Mouse (Mus musculus) G1E-ER4 (cell line): Measurements from ENCODE around the gene Akr1a1. TPM values are rescaled to one million over a fixed set of nuclear protein-coding genes. Genes with fewer than 3 reads are reported as not detected.

Experiments
- GATA1 ChIP-seq: IDR thresholded peaks from one replicate; pipeline ENCODE4 v1.8.0; 2012; ENCODE audit warnings: low read length, inconsistent platforms
- polyA plus RNA-seq: library from polyadenylated mRNA; stranded (reverse); fragments of >175 nt; gene quantifications from 2 replicates; pipeline ENCODE4 v1.2.3, GENCODE M21; 2012

The Akr1a1 gene
- polyA plus RNA-seq, 1 experiment, result 175 TPM

DNA sequence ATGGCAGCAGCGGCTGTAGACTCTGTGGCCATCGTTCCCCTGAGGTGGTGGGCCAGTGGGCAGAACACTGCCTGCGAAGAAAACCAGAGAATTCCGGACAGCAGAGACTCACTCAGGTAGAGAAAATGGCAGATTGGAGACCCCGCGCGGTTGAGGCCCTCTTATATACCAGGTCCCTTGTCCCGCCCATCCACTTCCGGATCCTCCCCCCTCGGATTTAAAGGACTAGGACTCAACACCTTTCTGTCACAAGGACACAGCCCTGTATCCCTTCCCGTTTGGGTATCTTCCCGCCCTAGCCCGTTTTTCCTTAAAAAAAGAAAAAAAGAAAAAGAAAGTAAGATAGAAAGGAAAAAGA lies 24.1 kb downstream of the Akr1a1 start:
- no peak for TF ChIP-seq GATA1

GRCm38 (mm10) chr4:116626658-116627358 lies 24.7 kb downstream of the Akr1a1 start:
- no peak for TF ChIP-seq GATA1

DNA sequence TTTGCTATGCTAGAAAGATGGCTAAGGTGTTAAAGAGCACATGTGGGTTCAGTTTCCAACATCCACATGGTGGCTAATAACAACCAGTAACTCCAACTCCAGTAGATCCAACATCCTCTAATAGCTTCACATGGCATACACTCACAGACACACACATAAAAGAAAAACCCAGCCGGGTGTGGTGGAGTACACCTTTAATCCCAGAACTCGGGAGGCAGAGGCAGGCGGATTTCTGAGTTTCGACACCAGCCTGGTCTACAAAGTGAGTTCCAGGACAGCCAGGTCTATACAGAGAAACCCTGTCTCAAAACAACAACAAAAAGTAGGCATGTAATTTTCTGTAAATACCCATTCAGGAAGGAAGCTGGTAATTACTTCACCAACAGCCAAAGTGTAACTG lies 26.6 kb downstream of the Akr1a1 start:
- TF ChIP-seq GATA1, result no peak

DNA sequence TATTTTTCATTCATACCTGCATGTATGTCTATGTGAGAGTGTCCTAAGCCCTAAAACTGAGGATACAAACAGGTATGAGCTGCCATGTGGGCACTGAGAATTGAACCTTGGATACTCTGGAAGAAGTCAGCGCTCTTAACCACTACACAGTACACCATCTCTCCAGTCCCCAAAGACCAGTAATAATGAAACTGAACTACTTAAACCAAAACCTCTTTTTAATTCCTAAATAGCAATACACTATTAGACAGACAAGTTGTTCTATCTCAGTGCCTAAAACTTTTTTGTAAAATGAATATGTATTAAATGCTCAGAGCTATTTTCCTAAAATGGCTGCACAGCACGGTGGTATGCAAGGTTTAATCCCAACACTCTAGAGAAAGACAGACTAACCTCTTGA lies 36.2 kb downstream of the Akr1a1 start:
- no peak for TF ChIP-seq GATA1

- no peak for TF ChIP-seq GATA1
Measured at GRCm38 (mm10) chr4:116612621-116613020, 38.9 kb downstream of the Akr1a1 start.

DNA sequence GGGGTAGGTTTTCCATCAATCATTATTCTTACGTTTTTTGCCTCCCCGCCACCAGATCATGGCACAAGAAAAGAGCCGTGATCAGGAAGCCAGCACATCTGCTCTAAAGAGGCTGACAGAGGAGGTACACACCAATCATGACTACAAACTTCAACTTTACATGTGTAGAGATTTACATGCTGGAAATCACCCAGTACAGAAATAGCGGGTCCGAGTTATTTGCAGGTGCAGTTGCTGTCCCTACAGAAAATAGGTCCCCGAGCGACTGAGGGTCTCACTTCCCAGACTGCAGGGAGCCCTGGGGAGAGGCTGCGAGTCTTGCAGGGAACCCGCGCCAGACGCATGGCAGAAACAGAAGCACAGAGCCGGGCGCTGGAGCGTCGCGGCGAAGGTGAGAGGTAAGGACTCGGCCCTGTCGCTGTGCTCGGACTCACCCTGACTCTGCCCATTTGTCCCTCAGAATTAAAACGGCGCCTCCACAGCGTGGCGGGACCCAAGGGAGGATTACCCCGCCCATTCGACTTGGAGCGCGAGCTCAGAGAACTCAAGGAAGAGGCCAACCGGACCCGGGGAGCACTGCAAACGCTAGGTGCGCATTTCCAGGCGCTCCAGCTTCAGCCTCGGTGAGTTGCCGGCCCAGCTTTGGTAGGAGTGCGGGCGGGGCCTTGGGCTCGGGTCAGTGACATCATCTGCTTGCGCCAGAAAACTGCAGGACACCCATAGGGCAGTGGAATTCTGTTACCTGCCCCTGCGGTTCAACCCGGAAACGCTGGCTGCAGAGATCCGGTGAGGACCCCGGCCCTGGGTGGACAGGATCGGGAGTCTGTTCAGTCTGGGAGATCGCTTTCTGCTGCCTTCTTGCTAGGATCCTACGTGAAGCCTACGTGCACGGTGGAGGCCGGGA lies 54.2 kb downstream of the Akr1a1 start:
- no peak for TF ChIP-seq GATA1

DNA sequence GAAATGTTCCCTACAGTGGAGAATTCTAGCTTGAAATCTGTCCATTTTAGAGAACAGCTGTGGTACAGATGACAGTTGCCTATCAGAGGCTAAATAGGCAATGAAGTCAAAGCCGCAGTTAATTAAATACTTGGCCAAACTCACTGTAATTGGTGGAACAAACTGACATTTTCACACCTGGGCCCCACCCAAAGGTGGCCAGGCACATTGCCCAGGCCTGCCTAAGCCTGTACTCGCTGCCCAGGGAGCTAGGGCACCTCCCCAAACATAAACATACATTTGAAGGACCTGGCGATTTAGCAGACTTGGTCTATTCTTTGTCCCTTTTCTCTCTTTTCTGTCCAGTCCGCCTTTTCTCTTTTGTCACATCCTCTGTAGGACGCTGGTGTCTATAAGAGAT lies 55.1 kb downstream of the Akr1a1 start, which contains the start of gene Ccdc17:
TSS of gene Ccdc17 (plus strand) at position 276 of the 400 bp plus-strand sequence.
- no peak for TF ChIP-seq GATA1

- TF ChIP-seq GATA1, result no peak
Measured at GRCm38 (mm10) chr4:116595793-116596192, 55.7 kb downstream of the Akr1a1 start.

Other genes with a start within 250 kb of the Akr1a1 start
- 45.7 and 72.6 TPM in 2 replicates for gene Mast2, start 187.5 kb downstream of the Akr1a1 start, polyA plus RNA-seq
- 1.3 and 2.1 TPM in 2 replicates for gene Ipp, start 144.1 kb downstream of the Akr1a1 start, polyA plus RNA-seq
- 3.3 and 4.2 TPM in 2 replicates for gene Tmem69, start 95.7 kb downstream of the Akr1a1 start, polyA plus RNA-seq
- 9.6 and 13.4 TPM in 2 replicates for gene Gpbp1l1, start 94.0 kb downstream of the Akr1a1 start, polyA plus RNA-seq
- gene Ccdc17, start 55.0 kb downstream of the Akr1a1 start, polyA plus RNA-seq, result 0.43 and 0.97 TPM in 2 replicates
- gene Nasp, start 23.7 kb downstream of the Akr1a1 start, polyA plus RNA-seq, result 5.1 and 27.5 TPM in 2 replicates
- 7.0 and 8.1 TPM in 2 replicates for gene Prdx1, start 33.9 kb upstream of the Akr1a1 start, polyA plus RNA-seq
- 1.1 and 1.5 TPM in 2 replicates for gene Mmachc, start 56.7 kb upstream of the Akr1a1 start, polyA plus RNA-seq
- 2.8 and 2.9 TPM in 2 replicates for gene Ccdc163, start 56.8 kb upstream of the Akr1a1 start, polyA plus RNA-seq
- gene Tesk2, start 69.3 kb upstream of the Akr1a1 start, polyA plus RNA-seq, result 1.2 and 1.3 TPM in 2 replicates
- 1.5 and 5.1 TPM in 2 replicates for gene Toe1, start 156.0 kb upstream of the Akr1a1 start, polyA plus RNA-seq
- 7.2 and 8.5 TPM in 2 replicates for gene Mutyh, start 156.0 kb upstream of the Akr1a1 start, polyA plus RNA-seq
- gene Hpdl, start 170.0 kb upstream of the Akr1a1 start, polyA plus RNA-seq, result 0.16 and 0.26 TPM in 2 replicates
- not detected in 2 replicates for gene Zswim5, start 225.7 kb upstream of the Akr1a1 start, polyA plus RNA-seq